Mouse (Mus musculus): ENCODE measurements around the gene 1700001O22Rik.

- peak; percentile 97 for TF ChIP-seq CTCF (IDR thresholded peaks at IDR 0.05; ENCODE audit: borderline replicate concordance, insufficient read depth, low read depth, low read length)
- no peak for TF ChIP-seq POLR2A (IDR thresholded peaks at IDR 0.05; ENCODE audit: borderline replicate concordance, insufficient read depth, low read length)
These were observed 9.0 kb downstream of the 1700001O22Rik start for GRCm38 (mm10) chr2:30794179-30795108.
